Mouse (Mus musculus) embryonic facial prominence, embryonic 15.5 days (tissue): Measurements from ENCODE around the gene Cgnl1. TPM values are rescaled to one million over a fixed set of nuclear protein-coding genes. Genes with fewer than 3 reads are reported as not detected.

Source experiments
- ATAC-seq: fragments of 200-750 bp; cut with Nextera tagmentation; 2 replicates; pipeline ENCODE4 v1.8.0; 2017; ENCODE audit warnings: low read depth, moderate TSS enrichment; ENCODE audit not compliant: insufficient number of reproducible peaks, low FRiP score, low TSS enrichment
- H3K27ac ChIP-seq: fragments of 300-500 bp; sonication (generic); replicated peaks from 2 replicates; pipeline ENCODE4 v1.5.1; 2015; ENCODE audit warnings: mild to moderate bottlenecking, inconsistent platforms
- H3K27me3 ChIP-seq: fragments of 300-500 bp; sonication (generic); 2 replicates; pipeline ENCODE4 v1.6.1; 2015; ENCODE audit warnings: inconsistent platforms
- H3K36me3 ChIP-seq: fragments of 300-500 bp; sonication (generic); 2 replicates; pipeline ENCODE4 v1.6.1; 2015; ENCODE audit warnings: mild to moderate bottlenecking, inconsistent platforms
- H3K4me1 ChIP-seq: fragments of 300-500 bp; sonication (generic); 2 replicates; pipeline ENCODE4 v1.6.1; 2015; ENCODE audit warnings: inconsistent platforms
- H3K4me2 ChIP-seq: fragments of 300-500 bp; sonication (generic); replicated peaks from 2 replicates; pipeline ENCODE4 v1.6.1; 2015; ENCODE audit warnings: mild to moderate bottlenecking, inconsistent platforms
- H3K4me3 ChIP-seq: fragments of 300-500 bp; sonication (generic); replicated peaks from 2 replicates; pipeline ENCODE4 v1.5.1; 2015; ENCODE audit warnings: mild to moderate bottlenecking, inconsistent platforms
- H3K9ac ChIP-seq: fragments of 300-500 bp; sonication (generic); 2 replicates; pipeline ENCODE4 v1.6.1; 2015; ENCODE audit warnings: inconsistent platforms
- H3K9me3 ChIP-seq: fragments of 300-500 bp; sonication (generic); replicated peaks from 2 replicates; pipeline ENCODE4 v1.6.1; 2016; ENCODE audit warnings: inconsistent platforms
- WGBS: fragments of 180-500 bp; shearing (Covaris S2); methylation state at CpG from one replicate; pipeline ENCODE4 v1.1.7; 2015; 5-methylcytosine and 5-hydroxymethylcytosine counted together
- polyA plus RNA-seq: library from polyadenylated mRNA; unstranded; fragments of >200 nt; fragmentation: Nextera tagmentation; extraction: Ambion mirVana; gene quantifications from 2 replicates; pipeline ENCODE4 v1.2.1, GENCODE M21; 2015

The Cgnl1 gene
- polyA plus RNA-seq, 1 experiment from 2014 or later = 10.8 TPM

- H3K9ac ChIP-seq = no peak overlapping the region
- no peak overlapping the region for H3K4me2 ChIP-seq
- H3K4me3 ChIP-seq = no peak overlapping the region
- H3K36me3 ChIP-seq = no peaks in the 10 kb centered on the region
- no peak overlapping the region for H3K27ac ChIP-seq
- H3K9me3 ChIP-seq = no peaks in the 10 kb centered on the region
- WGBS = 75% methylated on average over 10 of the region's 10 CpGs
- H3K27me3 ChIP-seq = no peaks in the 10 kb centered on the region
- no peak for ATAC-seq
- H3K4me1 ChIP-seq = no peaks in the 10 kb centered on the region
Observed at GRCm38 (mm10) chr9:71710776-71711175, 60.6 kb downstream of the Cgnl1 start.

GRCm38 (mm10) chr9:71709199-71709598, 62.2 kb downstream of the Cgnl1 start:
- no peaks in the 10 kb centered on the region for H3K9me3 ChIP-seq
- H3K9ac ChIP-seq = no peak overlapping the region
- no peaks in the 10 kb centered on the region for H3K4me1 ChIP-seq
- H3K27ac ChIP-seq = no peak overlapping the region
- no peak for ATAC-seq
- no peak overlapping the region for H3K4me3 ChIP-seq
- no peaks in the 10 kb centered on the region for H3K27me3 ChIP-seq
- H3K36me3 ChIP-seq = 0 out of 2 replicates have a peak, but pooled peaks cover 3% of the 10 kb centered on the region
- 90% methylated on average over 11 of the region's 11 CpGs for WGBS
- H3K4me2 ChIP-seq = no peak overlapping the region

GRCm38 (mm10) chr9:71707989-71708388, 63.4 kb downstream of the Cgnl1 start:
- Histone ChIP-seq H3K27ac (no peak overlapping the region), H3K4me1 (no peaks in the 10 kb centered on the region), H3K4me2 (no peak overlapping the region), H3K27me3 (no peaks in the 10 kb centered on the region), H3K4me3 (no peak overlapping the region), H3K9ac (no peak overlapping the region), H3K36me3 (0 out of 2 replicates have a peak, but pooled peaks cover 3% of the 10 kb centered on the region), H3K9me3 (no peaks in the 10 kb centered on the region)
- no peak for ATAC-seq
- 77% methylated on average over 7 of the region's 7 CpGs for WGBS

- Histone ChIP-seq H3K4me1 (0 out of 2 replicates have a peak, but pooled peaks cover 2% of the 10 kb centered on the region), H3K27ac (no peak overlapping the region), H3K9me3 (no peaks in the 10 kb centered on the region), H3K27me3 (no peaks in the 10 kb centered on the region), H3K4me3 (no peak overlapping the region), H3K36me3 (0 out of 2 replicates have a peak, but pooled peaks cover 3% of the 10 kb centered on the region), H3K4me2 (no peak overlapping the region), H3K9ac (no peak overlapping the region)
- ATAC-seq = no peak
- 75% methylated on average over 13 of the region's 13 CpGs for WGBS
Observed at GRCm38 (mm10) chr9:71704332-71705014, 66.9 kb downstream of the Cgnl1 start.

- Histone ChIP-seq H3K4me1 (0 out of 2 replicates have a peak, but pooled peaks cover 2% of the 10 kb centered on the region), H3K9ac (no peak overlapping the region), H3K4me3 (no peak overlapping the region), H3K36me3 (no peaks in the 10 kb centered on the region), H3K27me3 (no peaks in the 10 kb centered on the region), H3K4me2 (no peak overlapping the region), H3K9me3 (no peaks in the 10 kb centered on the region), H3K27ac (no peak overlapping the region)
- ATAC-seq = no peak
- 91% methylated on average over 5 of the region's 5 CpGs for WGBS
Observed at GRCm38 (mm10) chr9:71699087-71699486, 72.3 kb downstream of the Cgnl1 start.

GRCm38 (mm10) chr9:71698116-71698515, 73.3 kb downstream of the Cgnl1 start:
- Histone ChIP-seq H3K4me3 (no peak overlapping the region), H3K4me1 (0 out of 2 replicates have a peak, but pooled peaks cover 6% of the 10 kb centered on the region)
- WGBS = 66% methylated on average over 3 of the region's 3 CpGs

GRCm38 (mm10) chr9:71697189-71697588, 74.2 kb downstream of the Cgnl1 start:
- no peaks in the 10 kb centered on the region for H3K36me3 ChIP-seq
- 84% methylated on average over 2 of the region's 2 CpGs for WGBS
- H3K4me1 ChIP-seq = 0 out of 2 replicates have a peak, but pooled peaks cover 6% of the 10 kb centered on the region
- H3K9ac ChIP-seq = no peak overlapping the region
- no peaks in the 10 kb centered on the region for H3K9me3 ChIP-seq
- H3K4me2 ChIP-seq = no peak overlapping the region
- ATAC-seq = no peak
- no peak overlapping the region for H3K27ac ChIP-seq
- no peaks in the 10 kb centered on the region for H3K27me3 ChIP-seq
- H3K4me3 ChIP-seq = no peak overlapping the region

More at GRCm38 (mm10) chr9:71698116-71698515, 73.3 kb downstream of the Cgnl1 start:
- H3K9me3 ChIP-seq = no peaks in the 10 kb centered on the region
- no peak overlapping the region for H3K27ac ChIP-seq
- H3K4me2 ChIP-seq = no peak overlapping the region
- no peaks in the 10 kb centered on the region for H3K27me3 ChIP-seq
- no peaks in the 10 kb centered on the region for H3K36me3 ChIP-seq
- no peak for ATAC-seq
- no peak overlapping the region for H3K9ac ChIP-seq

- H3K4me1 ChIP-seq = 0 out of 2 replicates have a peak, but pooled peaks cover 5% of the 10 kb centered on the region
- no peak overlapping the region for H3K4me3 ChIP-seq
- no peaks in the 10 kb centered on the region for H3K9me3 ChIP-seq
- no peak overlapping the region for H3K27ac ChIP-seq
- 71% methylated on average over 6 of the region's 6 CpGs for WGBS
- H3K4me2 ChIP-seq = no peak overlapping the region
- no peak for ATAC-seq
- no peak overlapping the region for H3K9ac ChIP-seq
- no peaks in the 10 kb centered on the region for H3K36me3 ChIP-seq
- no peaks in the 10 kb centered on the region for H3K27me3 ChIP-seq
Observed at GRCm38 (mm10) chr9:71696762-71697161, 74.6 kb downstream of the Cgnl1 start.

GRCm38 (mm10) chr9:71695133-71695532, 76.3 kb downstream of the Cgnl1 start:
- H3K27me3 ChIP-seq = no peaks in the 10 kb centered on the region
- no peak overlapping the region for H3K4me2 ChIP-seq
- no peaks in the 10 kb centered on the region for H3K36me3 ChIP-seq
- no peaks in the 10 kb centered on the region for H3K9me3 ChIP-seq
- no peak overlapping the region for H3K4me3 ChIP-seq
- H3K4me1 ChIP-seq = 0 out of 2 replicates have a peak, but pooled peaks cover 4% of the 10 kb centered on the region
- no peak overlapping the region for H3K27ac ChIP-seq
- no peak overlapping the region for H3K9ac ChIP-seq
- ATAC-seq = no peak
- WGBS = 79% methylated on average over 3 of the region's 3 CpGs

- Histone ChIP-seq H3K27me3 (no peaks in the 10 kb centered on the region), H3K4me3 (no peak overlapping the region), H3K36me3 (no peaks in the 10 kb centered on the region), H3K4me1 (0 out of 2 replicates have a peak, but pooled peaks cover 4% of the 10 kb centered on the region), H3K9ac (no peak overlapping the region), H3K27ac (no peak overlapping the region), H3K9me3 (no peaks in the 10 kb centered on the region), H3K4me2 (no peak overlapping the region)
- no peak for ATAC-seq
- WGBS = 26% methylated on average over 4 of the region's 4 CpGs
Observed at GRCm38 (mm10) chr9:71694223-71694622, 77.2 kb downstream of the Cgnl1 start.

- no peaks in the 10 kb centered on the region for H3K36me3 ChIP-seq
- 58% methylated on average over 4 of the region's 4 CpGs for WGBS
- no peak overlapping the region for H3K9ac ChIP-seq
- no peak overlapping the region for H3K4me2 ChIP-seq
- no peak for ATAC-seq
- no peaks in the 10 kb centered on the region for H3K9me3 ChIP-seq
- 0 out of 2 replicates have a peak, but pooled peaks cover 4% of the 10 kb centered on the region for H3K4me1 ChIP-seq
- no peak overlapping the region for H3K27ac ChIP-seq
- H3K27me3 ChIP-seq = no peaks in the 10 kb centered on the region
- H3K4me3 ChIP-seq = no peak overlapping the region
Observed at GRCm38 (mm10) chr9:71693771-71694170, 77.6 kb downstream of the Cgnl1 start.

- no peak overlapping the region for H3K27ac ChIP-seq
- H3K9ac ChIP-seq = no peak overlapping the region
- H3K4me1 ChIP-seq = 0 out of 2 replicates have a peak, but pooled peaks cover 4% of the 10 kb centered on the region
- H3K36me3 ChIP-seq = no peaks in the 10 kb centered on the region
- no peak overlapping the region for H3K4me2 ChIP-seq
- 93% methylated on average over 7 of the region's 7 CpGs for WGBS
- no peaks in the 10 kb centered on the region for H3K27me3 ChIP-seq
- no peak overlapping the region for H3K4me3 ChIP-seq
- ATAC-seq = no peak
- H3K9me3 ChIP-seq = no peaks in the 10 kb centered on the region
Observed at GRCm38 (mm10) chr9:71692165-71692564, 79.2 kb downstream of the Cgnl1 start.
